Mouse (Mus musculus): Measurements from ENCODE around the gene Adgra1.

The Adgra1 gene

DNA sequence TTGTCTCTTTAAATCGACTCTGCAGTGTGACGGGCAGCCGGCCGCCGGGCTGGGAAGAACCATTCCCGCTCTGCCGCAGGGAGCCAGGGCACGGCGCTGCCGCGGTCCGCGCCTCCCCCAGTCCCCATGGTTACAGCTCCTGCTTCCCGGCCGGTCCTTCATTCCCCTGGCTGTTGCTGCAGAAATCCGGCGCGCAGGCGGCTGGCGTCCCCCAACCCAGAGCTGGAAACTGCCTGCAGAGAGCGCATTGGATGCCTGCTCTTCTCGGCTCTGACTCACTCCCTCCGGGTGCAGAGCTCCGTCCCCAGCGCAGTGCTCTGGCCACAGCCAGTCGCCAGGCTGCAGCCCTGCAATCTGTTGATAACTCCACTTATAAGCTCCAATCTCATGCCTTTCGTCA lies at the start of gene Adgra1:
Gene Adgra1, plus strand, starts transcription at position 139 of the 400 bp plus-strand sequence.
- DNase-seq (ENCODE audit: low read depth), result no peak

- DNase-seq (ENCODE audit: low read depth), result no peak
Measured at GRCm38 (mm10) chr7:139787382-139787781, 46.6 kb upstream of the Adgra1 start.

DNA sequence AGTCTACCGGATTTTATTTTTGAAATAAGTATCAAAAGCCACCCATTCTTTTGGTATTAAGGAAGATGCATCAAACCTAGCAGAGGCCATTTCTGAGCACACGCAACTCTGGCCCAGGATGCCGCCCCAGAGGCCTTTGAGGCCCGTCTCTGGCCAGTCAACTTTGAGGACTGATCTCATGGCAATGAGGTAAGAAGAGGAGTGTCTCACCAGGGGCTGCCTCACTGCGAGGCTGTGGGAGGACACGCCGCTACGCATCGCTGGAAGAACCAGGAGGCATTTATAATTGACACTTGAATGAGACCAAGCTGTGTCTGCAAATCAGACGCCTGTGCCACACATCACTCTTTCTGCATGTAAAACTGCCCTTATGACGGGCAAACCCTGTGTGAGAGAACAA lies 45.0 kb upstream of the Adgra1 start:
- no peak for DNase-seq (ENCODE audit: low read depth)

GRCm38 (mm10) chr7:139789718-139790117 lies 44.3 kb upstream of the Adgra1 start:
- no peak for DNase-seq (ENCODE audit: low read depth)

GRCm38 (mm10) chr7:139791601-139792000 lies 42.4 kb upstream of the Adgra1 start:
- DNase-seq (ENCODE audit: low read depth), result no peak

GRCm38 (mm10) chr7:139795004-139795605 lies 38.9 kb upstream of the Adgra1 start:
- no peak for DNase-seq (ENCODE audit: low read depth)

DNA sequence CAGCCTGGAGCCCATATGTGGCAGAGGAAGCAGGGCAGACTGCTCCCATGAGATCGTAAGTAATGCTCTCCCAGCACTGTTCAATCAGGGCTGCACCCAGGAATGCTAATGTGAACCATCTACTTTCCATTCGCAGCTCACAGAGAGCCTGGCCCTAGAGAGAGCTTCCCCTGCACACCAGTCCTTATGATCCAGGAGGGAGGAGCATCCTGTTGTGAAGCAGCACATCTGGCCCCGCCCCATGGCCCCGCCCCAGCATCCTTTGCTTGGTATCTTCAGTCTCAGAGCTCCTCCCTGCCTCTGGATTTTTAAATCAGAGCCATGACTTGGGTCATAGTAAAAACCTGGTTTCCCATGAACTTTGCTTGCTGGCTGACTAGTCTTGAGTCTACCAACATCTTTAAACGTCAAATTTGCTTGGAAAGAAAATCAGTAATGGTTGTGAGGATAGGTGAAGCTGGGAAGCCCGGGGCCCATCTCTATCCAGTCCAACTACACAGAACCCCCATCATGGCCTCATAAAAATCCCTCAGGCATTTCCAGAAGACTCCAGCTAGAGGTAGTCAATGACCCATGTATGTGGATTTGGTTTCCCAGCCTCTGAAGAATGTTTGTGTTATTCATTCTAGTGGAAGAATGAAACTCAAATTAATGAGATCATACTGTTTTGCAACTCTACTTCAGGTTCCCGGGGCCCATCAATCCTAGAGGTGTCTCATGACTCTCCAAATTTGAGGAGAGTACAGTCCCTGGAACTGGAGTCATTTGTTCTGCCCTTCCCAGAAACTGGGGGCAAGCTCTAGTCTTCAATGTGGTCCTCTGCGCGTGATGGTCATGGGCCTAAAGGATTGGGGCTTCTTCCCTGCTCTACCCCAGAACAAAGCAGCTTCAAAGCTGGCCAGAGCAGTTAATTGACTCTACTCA lies 36.5 kb upstream of the Adgra1 start:
- DNase-seq (ENCODE audit: low read depth), result no peak

- DNase-seq (ENCODE audit: low read depth), result no peak
Measured at GRCm38 (mm10) chr7:139806175-139806601, 27.8 kb upstream of the Adgra1 start.

GRCm38 (mm10) chr7:139810036-139810435 lies 23.9 kb upstream of the Adgra1 start:
- DNase-seq (ENCODE audit: low read depth), result no peak

DNA sequence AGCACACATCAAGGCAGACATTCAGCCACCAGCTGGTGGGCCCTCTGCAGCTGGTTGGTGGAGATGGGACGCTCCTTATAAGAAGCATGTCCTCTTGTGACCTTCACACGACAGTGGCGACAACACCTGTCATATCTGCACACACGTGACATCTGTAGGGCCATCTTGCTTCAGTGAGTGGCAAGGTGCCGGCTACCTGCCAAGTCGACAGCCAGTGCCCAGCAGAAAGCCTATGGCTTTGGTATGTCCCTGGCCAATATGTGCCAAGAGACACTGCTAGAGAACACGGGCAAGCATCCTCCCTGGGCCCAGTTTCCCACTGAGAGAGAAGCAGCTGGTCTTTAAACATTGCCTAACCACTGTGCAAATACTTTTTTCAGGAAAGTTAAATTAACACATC lies 22.3 kb upstream of the Adgra1 start:
- DNase-seq (ENCODE audit: low read depth), result no peak

- no peak for DNase-seq (ENCODE audit: low read depth)
Measured at GRCm38 (mm10) chr7:139813577-139814207, 20.3 kb upstream of the Adgra1 start.

- no peak for DNase-seq (ENCODE audit: low read depth)
Measured at GRCm38 (mm10) chr7:139822301-139823010, 11.5 kb upstream of the Adgra1 start.

- DNase-seq (ENCODE audit: low read depth), result no peak
Measured at GRCm38 (mm10) chr7:139827687-139828086, 6.3 kb upstream of the Adgra1 start.

DNA sequence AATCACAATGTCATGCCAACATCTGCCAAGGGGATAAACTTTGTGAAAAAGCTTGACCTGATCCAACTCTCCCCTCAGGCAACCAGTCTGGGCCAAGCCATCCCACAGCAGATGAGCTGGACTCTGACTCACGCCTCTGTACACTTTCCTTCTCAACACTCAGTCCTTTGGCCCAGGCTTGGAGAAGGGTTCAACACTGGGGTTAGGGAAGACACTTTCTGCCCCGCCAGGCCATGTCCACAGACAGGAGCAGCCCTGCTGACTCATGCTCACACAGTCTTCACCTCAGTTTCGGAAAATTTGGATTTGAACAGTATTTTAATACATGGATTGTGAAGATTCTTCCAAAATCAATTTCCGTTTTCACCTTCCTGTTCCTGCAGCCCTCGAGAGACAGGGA lies 442 bp upstream of the Adgra1 start:
- no peak for DNase-seq (ENCODE audit: low read depth)

DNA sequence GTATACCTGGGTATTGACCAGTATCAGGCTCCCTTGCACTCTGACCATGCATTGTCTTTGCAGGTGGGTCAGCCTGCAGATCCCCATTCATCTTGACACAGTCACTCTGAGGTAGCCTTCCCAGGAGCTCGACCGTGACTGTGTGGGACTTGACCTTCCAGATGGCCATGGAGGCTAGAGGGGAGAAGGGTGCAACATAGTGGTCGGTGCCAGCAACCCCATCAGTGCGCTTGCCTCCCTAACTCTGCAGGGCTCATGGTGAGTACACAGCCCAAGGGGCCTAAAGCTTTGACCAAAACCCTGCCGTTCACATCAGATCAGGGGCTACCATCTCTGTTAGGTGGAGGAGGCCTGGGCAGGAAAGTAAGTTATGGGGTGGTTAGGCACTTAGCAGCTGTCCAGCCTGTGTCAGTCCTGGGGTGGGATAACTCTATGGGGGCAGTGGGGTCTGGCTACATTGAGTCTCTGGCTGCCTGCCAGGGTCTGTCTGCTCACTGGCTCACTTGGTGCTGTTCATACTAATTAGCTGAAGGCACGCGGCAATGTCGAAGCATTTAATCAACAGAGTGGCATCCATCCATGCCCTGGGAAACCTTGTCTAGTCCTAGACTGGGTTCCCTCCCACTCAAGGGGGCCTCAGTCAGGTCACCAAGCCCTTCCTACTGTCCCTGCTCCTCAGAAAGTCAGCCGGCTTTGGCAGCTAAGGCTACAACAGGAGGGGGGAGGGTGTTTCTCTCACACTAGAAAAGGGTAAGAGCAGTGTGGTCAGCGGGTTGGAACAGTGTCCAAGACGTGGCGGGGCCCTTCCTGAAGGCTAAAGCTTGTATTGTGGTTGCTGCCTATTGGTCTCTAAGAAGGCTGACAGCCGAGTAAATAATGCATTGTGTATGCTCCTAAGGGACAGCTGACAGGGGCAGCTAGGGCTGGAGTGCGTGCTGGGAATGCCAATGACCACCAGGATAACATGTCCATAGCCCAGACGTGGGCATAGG lies 1.5 kb downstream of the Adgra1 start:
- no peak for DNase-seq (ENCODE audit: low read depth)

DNA sequence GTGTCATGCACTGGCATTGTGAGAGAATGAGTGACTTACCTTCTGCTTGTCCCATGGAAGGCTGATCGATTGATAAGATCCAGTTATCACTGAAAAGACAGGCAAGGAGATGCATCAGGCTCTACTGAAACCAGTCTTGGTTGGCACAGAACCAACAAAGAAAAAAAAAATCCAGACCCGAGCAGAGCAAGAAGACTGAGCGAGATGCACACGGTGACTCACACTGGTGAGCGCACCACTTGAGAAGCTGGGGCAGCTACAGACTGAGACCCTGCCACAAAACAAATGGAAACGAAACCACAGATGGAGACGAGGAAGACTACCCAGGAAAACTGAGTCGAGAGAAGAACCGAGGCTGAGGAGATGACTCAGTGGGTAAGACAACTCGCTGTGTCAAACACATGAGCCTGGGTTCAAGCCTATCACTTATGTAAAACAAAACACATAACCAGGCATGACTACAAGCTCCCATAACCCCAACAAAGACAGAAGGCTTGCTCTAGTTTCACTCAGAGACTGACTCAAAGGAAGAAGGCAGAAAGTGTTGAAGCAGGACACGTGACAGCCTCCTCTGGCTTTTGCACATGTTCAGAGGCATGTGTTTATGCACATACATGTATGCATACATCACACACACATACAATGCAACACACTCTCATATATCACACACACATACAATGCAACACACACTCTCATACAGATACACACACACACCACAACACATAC lies 6.6 kb downstream of the Adgra1 start:
- DNase-seq (ENCODE audit: low read depth), result no peak

GRCm38 (mm10) chr7:139842397-139842796 lies 8.4 kb downstream of the Adgra1 start:
- no peak for DNase-seq (ENCODE audit: low read depth)

GRCm38 (mm10) chr7:139843140-139843539 lies 9.2 kb downstream of the Adgra1 start:
- no peak for DNase-seq (ENCODE audit: low read depth)

GRCm38 (mm10) chr7:139843776-139844175 lies 9.8 kb downstream of the Adgra1 start:
- no peak for DNase-seq (ENCODE audit: low read depth)

DNA sequence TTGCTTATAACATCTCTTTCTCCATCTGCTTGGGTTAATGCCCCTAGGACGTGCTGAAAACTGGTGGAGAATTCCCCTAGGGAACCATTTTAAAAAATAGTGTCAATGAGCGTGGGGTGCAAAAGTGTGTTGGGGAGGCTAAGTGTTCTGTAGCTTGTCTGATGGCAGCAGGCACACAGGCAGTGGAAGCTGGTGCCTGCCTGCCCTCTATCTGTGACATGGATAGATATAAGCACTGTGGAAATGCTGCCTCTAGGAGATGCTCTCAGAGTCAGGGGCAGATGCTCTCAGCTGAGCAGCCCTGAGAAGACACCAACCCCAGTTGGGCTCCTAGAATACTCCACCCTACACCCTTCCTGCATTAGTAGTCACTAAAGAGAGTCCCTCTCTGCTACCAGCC lies 11.1 kb downstream of the Adgra1 start:
- no peak for DNase-seq (ENCODE audit: low read depth)

Data from c-Kit-positive CD71-negative TER-119-negative erythroid progenitor cells, embryonic 14.5 days (primary cell).